Mouse (Mus musculus) MN1 (cell line): Measurements from ENCODE around the gene Tifa.

Experiments used
- DNase-seq: peaks from one replicate; pipeline ENCODE4 v3.0.0-alpha.2; 2016; ENCODE audit warnings: low spot score

Gene Tifa

DNA sequence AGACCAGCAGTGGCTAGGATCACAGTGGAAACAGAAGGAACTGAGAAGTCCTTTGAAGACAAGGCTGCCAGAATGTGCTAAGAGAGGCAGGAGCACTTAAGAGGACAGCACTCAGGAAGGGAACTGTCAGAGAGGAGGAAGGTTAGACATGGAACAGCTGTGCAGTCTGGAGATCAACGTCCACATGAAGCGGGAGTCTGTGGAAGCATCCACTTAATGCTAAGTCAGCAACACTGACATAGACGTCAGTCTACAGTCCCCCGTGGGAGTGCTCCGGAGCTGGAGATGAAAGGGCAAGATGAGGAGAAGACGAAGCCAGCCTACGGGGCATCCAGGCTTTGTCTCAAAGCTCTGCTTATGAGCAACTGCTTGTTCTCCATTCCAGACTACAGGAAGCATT lies 37.5 kb downstream of the Tifa start:
- DNase-seq, result no peak

DNA sequence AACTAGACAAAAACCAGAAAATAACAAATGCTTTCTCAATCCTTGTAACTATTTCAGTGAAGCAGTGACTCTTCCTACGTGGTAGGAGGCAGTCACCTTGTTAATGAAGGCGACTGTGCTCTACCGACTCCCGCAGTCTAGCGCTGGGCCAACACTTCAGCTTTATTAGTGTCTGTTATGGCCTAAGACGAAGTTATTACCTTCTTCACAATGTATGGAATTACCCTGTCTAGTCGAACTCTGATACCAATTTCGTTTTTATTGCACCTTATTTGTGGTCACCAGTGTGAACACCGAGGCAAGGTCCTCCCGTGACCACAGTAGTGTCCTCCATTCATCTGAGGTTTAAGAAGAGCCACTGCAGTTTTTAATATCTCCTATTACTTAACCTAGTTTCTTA lies 40.6 kb downstream of the Tifa start:
- DNase-seq, result no peak

DNA sequence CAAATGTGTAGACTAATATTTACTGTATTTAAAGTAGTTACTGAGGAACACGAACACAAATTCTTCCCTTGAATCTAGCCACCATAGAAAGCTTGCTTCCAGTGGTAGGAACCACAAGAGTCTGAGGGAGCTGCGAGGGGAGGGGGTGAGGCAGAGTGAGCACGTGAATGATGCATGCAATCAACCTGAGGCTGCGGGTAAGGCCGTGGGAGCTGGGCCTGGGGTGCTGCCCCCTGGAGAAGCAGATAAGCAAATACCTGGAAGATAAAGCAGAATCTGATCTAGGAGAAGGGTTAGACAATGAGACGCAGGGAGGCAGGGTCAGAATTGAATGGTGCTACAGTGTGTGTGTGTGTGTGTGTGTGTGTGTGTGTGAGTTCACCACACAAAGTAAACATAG lies 41.5 kb downstream of the Tifa start:
- DNase-seq, result no peak

DNA sequence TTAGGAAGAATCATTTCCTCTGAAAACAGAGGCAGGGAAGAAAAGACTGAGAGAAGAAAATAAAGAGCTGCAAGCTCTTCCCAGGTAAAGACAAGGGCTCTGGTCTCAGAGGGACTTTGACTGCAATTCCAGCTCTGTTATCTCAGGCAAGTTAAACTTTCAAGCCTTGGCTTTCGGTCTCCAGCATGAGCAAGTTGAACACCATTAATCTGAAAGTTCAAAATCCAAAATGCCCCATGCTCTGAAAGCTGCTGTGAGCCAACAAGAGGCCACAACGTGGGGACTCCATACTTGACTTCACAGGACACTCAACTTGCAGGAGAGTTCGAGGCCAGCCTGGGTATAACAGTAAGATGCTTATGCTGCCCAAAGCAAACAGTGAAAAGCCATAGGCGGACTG lies 44.4 kb downstream of the Tifa start:
- DNase-seq, result no peak

DNA sequence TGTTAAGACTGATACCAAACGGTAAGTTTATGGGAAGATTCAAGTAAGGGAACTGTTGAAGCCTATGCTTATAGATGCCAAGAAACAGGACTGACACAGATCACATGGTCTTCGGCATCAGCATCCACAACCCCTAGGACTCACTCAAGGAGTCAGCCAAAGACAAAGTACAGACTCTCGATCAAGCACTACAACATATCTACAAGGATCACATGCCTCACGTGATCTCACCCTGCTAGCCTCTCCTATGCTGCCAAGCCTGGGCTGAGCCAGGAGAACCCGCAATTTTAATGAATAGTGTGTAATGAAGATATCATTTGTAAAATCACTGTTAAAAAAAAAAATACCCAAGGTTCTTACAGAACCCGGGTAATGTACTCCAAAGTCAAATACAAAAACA lies 46.0 kb downstream of the Tifa start:
- DNase-seq, result no peak

DNA sequence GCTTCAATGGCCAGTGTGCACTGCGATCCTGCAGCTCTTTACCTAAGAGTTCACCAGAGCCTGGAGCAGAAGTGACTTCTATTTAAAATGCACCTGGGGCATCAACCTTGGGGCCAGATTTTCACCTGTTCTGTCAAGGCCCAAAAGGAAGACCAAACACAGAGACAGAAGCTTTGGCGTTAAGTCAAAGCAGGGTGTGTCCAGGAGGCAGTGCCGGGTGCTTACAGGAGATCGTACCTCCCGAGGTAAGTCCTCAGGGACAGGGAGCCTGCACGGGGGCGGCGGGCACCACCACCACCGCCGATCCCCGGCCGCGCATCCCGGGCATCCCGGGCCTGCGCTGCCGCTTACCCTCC lies 47.2 kb downstream of the Tifa start:
- no peak for DNase-seq

DNA sequence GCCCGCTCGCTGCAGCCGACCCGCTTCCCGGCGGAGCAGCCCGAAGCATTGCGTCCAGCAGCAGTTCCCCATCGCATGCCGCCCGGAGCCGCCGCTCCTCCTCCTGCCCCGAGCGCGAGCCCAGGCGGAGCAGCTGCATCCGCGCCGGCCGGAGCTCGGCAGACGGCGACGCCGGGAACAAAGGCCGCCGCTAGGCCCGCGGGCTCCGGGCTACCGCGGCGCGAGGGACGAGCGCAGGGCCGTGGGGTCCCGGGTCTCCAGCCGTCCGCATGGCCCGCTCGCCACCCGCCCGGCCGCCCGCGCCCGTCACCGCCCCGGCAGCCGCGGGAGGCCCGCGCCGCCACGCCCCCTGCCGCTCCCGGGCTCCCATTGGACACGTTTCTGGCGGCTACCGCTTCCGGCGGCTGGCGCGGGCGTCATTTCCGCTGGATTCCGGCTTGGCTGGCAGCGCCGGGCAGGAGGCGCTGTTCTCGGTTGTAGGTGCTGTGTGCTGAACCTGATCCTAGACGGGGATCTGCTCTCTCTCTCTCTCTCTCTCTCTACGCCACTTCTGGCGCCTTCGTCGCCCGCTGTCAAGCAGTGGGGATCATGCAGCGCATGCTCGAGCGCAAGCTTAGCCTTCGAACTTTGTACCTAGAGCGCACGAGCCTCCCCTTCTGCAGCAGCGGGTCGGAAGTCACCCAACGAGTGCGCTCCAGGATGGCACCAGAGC lies 47.7 kb downstream of the Tifa start, which contains the start of gene Ap1ar:
TSS of gene Ap1ar (minus strand) at position 370 of the 712 bp plus-strand sequence.
- peak; percentile 96 for DNase-seq

DNA sequence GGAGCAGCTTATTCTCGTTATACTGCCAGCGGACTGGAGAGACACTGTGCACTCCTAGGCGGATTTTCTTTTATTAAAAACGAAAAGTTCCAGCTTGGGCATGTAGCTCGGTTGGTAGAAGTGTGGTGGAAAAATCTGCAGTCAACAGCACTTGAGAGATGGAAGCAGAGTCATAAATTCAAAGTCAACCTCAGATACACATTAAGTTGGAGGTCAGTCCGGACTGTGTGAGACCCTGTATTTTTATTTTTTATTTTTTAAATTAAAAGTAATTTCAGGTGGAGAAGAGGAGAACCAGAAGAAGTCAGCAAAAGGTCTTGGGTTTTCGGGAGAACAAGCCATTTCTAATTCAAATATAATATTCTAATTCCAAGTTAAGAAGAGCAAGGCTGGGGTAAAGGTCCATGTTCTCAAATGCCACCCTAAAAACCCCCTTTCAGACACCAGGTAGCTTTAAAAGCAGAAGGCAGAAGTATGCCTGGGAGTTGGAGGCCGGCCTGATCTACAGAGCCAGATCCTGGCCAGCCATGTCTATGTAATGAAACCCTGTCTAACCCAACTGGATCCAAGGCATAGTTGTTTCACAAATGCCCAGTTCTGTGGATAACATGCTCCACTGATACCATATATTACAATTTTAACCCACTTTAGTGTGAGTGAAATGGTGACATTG lies 48.5 kb downstream of the Tifa start:
- DNase-seq, result no peak

DNA sequence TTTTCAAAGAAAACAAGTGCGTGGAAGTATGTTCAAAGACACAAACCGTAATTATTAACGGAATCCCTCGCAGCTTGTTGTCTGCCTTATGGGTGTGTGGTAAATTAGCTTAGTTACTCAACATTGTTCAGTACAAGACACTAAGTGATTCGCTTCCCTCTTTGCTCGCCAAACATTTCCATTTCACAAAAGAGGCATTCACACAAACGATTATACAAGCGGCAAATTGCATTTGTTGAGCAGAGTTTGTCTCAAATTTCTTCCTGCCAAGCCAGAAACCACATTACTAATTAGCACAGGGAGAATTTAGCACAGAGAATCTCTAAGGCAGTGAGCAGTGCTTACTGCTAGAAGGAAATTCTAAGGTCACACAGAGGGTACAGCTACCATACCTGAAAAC lies 52.3 kb downstream of the Tifa start:
- DNase-seq, result no peak

DNA sequence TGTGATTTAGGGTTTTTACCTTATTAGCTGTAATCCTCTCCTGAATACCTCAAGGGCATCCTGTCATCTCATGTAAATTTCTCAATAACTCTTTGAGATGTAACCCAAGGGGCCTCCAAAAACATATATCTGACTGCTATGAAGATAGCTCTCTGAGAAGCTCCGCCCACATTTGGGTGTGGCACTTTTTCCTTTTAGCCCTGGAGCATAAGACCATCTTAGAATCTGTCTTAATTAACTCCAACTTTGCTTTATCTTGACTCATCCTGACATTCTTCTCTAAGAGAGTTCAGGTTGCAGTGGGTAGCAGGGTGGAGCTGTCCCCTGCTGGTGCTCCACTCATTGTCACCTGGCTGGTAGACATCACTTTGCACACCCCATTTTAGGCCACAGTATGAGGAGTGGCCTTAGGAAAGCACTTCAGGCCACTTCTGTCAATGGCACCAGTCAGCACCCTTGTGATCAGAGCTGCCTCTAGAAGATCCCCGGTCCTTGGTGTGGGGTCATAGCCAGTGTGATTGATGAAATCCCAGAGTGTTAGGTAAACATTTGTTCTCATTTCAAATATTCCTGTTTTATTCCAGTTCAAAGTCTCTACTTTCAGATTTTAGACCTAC lies 53.8 kb downstream of the Tifa start:
- no peak for DNase-seq

DNA sequence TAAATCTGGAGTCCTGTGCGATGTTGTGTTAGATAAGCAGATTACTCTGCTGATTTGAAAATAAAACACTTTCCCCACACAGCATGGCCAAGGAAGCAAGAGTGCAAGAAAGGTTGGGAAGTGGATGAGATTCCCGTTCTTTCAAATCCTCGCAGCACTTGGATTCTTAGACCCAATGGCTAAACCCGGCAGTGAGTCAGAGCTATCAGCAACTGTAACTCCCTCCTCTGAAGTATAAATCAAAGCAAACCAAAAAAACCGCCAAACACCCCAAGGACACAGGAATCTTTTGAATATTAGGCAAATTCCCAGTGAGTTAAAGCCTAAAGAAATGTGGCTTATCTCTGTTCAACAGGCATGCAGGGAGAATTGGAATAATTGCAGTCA lies 54.3 kb downstream of the Tifa start:
- DNase-seq, result no peak

DNA sequence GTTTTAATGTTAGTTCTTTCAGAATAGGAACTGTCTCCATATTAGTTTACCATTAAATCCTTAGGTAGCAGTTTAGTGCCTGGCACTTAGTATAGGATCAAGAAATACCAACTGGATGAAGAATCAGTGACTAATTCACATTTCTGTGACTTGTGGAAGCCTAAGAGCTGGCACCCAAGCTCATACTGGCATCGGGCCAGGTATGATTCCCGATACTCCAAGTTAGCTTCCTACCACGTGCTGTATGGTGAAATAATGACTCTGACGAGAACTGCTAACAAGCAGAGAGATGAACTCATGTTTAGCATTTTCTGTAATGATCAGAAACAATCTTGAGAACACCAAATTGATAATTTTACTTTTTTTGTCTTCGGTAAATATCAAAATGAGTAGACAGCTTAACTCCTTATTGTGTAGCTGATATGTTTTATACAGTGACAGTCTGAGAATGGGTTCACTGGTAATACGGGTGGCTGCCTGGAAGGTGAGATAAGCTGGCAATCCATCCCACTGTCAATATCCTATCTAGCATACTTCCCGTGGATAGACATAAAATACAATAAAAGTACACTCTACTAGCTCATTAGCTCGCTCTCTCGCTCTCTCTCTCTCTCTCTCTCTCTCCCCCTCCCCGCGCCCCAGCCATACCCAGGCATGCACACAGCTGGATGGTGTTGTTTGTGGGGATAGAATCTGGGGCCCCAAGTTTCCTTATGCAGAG lies 58.6 kb downstream of the Tifa start:
- peak; percentile 39 for DNase-seq

DNA sequence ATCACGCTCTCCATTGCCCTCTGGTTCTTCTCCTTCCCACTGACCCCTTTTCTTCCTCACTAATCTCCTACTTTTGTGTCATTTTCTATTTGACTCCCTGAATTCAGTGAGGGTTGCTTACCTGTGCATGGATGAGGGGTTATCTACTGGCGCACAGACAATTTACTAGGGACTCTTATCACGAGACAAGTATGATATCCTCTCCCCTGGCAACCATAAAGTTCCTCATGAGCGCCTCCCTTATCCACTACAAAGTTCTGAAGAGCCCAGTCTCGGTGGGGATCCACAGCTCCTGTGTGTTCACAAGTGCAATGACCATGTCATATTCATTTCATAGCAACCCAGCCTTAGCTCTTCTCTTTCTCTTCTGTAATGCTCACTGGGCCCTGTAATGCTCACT lies 60.3 kb downstream of the Tifa start:
- DNase-seq, result no peak

DNA sequence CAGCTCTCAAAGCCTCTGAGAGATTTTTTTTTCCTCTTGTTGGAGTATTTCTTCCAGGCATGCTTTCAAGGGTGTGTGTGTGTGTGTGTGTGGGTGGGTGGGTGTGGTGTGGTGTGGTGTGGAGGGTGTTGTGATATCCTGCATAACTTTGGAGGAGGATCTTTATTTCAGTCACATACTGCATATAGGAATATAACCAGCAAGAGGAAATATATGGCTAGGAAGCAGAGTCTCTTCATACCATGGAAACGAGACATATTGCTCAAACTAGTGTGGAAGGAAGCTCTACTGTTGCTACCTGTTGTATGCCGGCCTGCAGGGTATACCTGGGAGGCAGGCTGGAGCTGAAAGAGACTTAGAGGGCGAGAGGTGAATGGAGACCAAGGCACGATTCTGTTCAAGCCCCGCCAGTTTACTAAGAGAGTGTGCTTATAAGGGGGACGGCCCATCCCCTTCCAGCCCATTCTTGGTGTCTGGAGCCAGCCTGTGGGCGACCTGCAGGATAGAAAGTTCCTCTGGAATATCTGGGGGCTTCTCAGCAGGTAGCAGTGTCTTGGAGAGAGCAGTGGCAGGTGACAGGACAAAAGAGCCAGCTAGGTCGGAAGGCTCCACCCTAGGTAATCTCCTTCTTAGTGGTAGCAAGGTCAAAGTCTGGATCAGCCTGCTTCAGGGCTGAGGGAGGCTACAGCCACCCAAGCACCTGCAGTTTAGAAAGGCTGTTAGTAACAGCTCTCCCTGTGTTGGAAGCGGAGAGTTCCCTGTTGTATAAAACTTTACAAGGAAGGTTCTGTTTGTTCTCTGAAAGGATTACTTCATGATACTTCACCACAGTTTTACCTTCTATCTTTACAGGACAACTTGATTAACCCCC lies 61.4 kb downstream of the Tifa start:
- DNase-seq, result no peak

DNA sequence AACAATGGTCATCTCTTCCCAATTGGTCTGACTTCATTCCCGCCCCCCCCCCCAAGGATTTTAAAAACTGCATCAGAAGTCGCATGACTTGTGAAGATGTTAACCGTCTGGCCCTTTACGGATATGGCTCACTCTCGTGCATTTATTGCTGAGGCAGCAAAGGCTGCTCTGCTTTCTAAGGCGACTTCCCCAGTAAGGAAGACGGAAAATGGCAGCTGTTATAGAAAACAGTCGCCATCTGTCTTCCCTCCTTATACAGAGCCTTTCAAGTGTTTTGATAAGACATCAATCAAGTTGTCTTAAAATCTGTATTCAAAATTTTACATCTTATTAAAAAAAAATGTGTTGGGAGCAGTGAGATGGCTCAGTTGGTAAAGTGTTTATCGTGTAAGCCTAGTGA lies 63.1 kb downstream of the Tifa start:
- no peak for DNase-seq

DNA sequence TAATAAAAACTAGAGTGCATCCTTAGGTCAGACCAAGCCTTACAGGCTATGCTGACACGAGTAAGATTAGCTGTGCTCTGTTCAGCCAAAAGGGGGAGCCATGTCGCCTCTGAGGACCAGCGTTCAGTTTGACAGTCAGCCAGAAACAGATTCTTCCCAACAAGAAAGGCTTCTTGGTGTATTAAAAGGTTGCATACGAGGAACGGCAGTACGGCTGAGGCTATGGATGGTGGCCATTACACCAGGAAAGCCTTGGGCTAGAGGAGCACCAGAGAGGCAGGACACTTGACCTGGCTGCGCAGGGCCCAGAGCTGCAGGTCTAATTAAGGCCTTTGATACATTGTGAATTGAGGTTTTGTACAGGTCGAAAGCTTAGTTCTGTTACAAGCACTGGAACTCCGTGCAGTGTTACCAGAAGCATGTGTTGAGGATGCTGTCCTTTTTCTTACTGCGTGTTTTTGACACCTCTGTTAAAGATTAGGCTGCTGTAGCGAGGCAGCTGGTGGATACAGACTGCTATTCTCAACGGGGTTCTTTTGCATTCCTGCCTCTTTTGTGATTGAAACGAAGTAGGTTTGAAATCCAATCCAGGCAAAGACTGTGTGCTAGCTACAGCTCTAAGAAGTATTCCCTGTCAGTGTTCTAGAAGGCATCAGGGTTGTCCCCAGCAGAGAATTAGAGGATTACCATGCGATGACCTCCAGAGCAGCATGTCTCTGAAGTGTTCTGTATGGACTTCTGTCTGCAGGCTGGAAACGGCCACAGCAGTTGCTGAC lies 64.0 kb downstream of the Tifa start:
- DNase-seq, result peak; percentile 45

DNA sequence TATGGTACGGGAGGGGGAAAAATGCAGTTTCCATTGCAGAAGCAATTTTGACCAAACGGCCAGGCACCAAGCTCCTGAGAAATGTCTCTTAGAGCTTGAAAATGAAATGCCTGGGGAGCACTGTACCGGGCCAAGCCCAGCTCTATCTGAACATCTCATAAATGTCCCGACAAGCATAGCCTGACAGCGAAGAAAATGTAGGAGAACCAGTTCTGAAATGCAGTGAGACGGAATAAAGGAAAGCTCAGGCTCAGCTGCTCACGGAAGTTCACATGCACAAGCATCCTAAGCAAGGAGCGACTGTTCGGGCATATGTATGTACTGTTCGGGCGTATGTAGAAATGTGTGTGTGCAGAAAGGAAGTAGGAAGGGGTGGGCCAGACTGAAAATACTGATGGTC lies 71.7 kb downstream of the Tifa start:
- no peak for DNase-seq

DNA sequence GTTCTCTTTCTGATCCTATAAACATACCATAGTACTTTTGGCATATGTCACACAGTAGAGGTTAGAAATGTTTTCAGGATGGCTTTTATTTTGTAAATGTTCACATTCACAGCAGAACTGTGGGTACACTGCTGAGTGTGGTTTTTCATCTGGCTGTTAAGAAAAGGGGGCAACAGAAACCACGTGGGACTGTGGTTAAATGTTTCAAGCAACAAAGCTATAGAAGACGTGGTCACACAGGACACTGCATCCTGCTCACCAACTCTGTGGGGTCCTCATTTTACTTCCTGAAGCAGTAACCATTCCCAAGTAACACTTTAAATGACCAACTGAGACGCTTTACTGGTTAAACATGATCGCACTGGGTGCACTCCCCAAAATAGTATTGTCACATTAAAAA lies 72.9 kb downstream of the Tifa start:
- no peak for DNase-seq

DNA sequence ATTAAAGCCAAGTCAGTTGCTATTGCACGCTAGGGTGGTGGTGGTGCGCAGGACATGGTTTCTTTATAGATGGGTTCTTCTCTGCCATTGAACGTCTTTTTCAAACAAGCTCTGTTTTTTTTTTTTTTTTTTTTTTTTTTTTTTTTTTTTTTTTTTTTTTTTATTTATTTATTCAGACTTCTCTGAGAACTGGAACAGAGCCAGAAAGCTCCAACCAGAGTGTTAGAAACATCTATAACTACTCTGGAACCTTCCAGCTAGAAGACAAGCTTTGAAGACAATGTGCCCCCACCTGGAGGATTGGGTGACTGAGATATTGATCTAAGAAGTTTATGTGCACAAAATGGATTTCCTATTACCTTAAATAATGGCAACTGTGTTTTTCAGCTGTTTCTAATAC lies 74.0 kb downstream of the Tifa start:
- DNase-seq, result no peak

DNA sequence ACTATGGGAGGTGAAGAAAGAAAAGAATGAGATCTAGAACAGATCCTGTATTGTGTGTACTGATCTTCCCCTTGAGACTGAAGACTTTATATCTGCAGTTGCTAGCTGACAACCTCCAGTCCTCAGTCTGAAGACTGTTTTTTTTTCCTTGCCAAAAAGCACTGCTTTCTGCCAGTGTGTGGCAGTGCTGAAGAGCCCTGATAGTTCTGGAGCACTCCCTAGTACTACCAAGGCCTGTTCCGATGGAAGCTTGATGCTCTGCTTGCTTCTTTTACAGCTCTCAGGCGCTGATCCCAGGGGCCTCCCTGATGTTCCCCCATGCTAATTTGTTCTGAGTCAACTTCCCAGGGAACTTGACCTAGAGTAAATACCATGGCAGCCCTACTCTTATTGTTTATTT lies 74.6 kb downstream of the Tifa start:
- no peak for DNase-seq

DNA sequence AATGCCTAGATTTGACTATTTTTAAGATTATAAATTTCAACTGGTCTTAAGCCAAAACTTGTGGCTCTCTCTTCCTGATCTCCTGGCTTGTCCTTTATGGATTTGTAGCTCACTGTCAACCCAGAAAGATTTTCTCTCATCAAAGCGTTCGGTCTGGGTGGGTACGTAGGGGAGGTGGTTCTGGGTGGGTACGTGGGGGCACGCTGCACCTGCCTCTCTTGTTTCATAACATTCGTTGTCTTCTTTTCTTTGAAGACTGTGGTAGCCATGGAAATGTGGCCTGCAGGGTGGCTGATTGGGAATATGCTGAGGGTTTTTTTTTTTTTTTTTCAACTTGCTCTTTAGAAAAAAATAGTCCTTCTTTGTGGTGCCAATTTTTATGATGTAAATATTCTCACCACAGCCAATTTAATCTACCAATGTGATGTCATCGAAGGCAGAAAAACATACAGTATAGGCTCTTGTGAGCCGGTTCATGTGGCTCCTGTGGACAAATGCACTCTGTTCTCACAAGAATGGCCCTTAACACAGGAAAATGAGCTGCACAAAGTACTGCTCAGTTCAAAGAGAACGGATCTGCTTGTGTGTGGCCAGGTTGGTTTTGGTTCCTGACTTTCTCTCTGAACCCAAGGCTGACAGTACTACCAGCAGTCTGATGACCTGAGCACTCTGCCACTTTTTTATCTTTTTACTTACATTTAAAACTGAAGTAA lies 78.6 kb downstream of the Tifa start:
- no peak for DNase-seq
